Mouse (Mus musculus) adrenal gland, adult (tissue): ENCODE measurements around the gene Tcte1.

Experiments
- DNase-seq, 2 experiments: peaks; one replicate each; pipeline ENCODE4 v3.0.0; 2022 to 2023; ENCODE audit warnings: low spot score in 1 of 2; ENCODE audit not compliant: inconsistent age in 2 of 2

Tcte1 gene

DNA sequence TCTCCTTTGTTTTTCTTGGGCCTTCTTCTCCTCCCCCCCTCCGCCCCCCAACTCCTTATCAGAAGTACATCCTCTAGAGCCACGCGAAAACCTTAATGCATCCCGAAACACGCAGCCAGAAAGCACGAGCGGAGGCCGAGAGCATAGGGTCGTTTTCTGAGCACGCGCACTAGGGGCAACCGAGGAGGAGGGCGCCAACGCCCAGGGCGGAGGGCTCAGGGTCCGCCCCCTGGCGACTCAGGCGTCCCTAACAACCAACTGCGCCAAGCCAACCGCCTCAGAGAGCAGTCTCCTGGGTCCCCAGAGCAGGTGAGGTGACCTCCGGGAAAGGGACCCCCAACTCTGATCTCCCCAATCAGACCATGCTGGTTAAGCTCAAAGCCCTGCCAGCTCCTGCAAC lies at the start of gene Tcte1:
TSS of gene Tcte1 (plus strand) at position 172 of the 400 bp plus-strand sequence.
- DNase-seq = no peak

- no peak for DNase-seq
Measured at GRCm38 (mm10) chr17:45473667-45474066, 49.6 kb upstream of the Tcte1 start.

- DNase-seq = no peak
Measured at GRCm38 (mm10) chr17:45474146-45474545, 49.1 kb upstream of the Tcte1 start.

- peak; percentile 61 to 81 for DNase-seq
Measured at GRCm38 (mm10) chr17:45474669-45475465, 48.4 kb upstream of the Tcte1 start, which contains the start of gene Spats1. Gene Spats1 (minus strand): TSS chr17:45475415.

GRCm38 (mm10) chr17:45478234-45478825 lies 44.9 kb upstream of the Tcte1 start:
- DNase-seq = peak; percentile 75 to 93

DNA sequence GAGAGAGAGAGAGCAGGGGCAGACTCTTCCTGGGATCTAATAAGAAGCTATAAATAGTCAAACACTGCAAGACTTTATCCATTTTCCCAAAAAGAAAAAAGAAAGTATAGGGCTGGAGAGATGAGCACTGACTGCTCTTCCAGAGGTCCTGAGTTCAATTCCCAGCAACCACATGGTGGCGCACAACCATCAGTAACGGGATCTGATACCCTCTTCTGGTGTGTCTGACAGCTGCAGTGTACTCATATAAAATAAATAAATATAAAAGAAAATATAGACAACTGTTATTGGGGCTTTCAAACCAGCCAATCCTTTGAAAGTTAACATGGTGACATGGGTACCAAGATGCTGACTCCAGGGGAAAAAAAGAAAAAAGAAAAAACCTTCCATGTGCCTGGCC lies 42.8 kb upstream of the Tcte1 start:
- peak; percentile 25 to 56 for DNase-seq

GRCm38 (mm10) chr17:45485581-45485980 lies 37.7 kb upstream of the Tcte1 start:
- DNase-seq = no peak

DNA sequence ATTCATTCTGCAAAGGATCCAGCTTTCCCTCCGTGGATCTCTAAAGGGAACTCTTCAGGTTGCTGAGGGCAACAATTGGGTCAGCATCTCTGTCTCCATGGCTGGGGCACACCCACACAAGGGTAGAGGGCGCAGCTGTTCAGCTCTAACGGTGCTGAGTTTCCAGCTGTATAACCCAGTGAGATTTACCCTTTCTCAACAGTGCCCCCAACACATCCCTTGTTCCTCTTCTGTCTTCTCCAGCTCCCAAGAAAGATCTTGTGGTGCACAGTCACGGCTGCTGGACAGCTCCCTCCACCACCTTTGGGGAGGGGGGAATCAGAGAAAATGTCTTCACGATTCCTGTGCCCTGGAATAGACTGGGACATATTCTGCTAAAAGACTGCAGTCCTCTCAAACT lies 36.0 kb upstream of the Tcte1 start:
- DNase-seq = no peak

- no peak for DNase-seq
Measured at GRCm38 (mm10) chr17:45488321-45489254, 34.6 kb upstream of the Tcte1 start.

GRCm38 (mm10) chr17:45489736-45490135 lies 33.5 kb upstream of the Tcte1 start:
- peak; percentile 55 to 59 for DNase-seq

DNA sequence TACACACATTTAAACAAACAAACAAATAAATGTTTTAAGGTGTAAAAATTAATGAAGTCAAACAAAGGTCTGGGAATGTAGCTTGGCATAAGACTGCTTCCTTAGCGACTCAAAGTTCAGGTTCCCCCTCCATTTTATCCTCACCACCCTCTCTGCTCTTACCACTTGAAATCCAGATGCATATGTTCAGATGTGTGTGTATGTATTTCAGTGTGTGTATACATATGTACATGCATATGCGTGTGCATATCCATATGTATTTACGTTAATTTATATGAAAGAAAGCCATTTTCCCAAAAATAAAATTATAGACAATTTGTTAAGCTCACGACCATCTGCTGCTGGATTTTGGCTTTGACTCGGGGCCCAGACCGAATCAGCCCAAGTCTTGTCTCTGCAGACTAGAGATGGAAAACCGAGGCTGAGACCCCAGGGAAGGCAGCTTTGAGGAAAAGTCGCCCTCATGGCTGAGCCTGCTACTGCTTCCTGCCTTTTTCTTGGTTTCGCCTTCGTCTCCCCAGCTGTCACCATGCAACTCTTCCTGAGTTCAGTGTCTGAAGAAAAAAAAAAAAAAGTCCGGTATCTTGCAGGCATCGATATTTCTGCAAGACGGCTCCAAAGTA lies 32.6 kb upstream of the Tcte1 start:
- DNase-seq = no peak

- DNase-seq = no peak
Measured at GRCm38 (mm10) chr17:45495398-45495797, 27.8 kb upstream of the Tcte1 start.

DNA sequence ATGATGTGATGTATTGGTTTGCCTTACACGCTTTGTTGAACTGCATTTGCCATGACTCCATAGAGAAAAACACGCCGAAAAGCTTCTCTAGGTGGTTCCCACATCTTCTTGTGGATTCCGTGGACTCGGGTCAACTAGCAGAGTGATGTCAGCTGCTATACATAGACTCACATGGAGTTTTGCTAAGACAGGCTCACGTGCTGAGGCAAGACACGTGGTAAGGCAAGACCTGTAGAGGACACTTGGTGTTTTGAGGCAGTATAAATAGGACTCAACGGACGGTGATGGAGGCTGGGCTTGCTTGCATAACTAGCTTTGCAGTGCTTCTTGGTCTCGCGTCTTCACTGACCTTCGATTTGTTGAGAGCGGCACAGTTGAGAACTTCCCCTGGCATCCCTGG lies 24.8 kb upstream of the Tcte1 start:
- DNase-seq = no peak

DNA sequence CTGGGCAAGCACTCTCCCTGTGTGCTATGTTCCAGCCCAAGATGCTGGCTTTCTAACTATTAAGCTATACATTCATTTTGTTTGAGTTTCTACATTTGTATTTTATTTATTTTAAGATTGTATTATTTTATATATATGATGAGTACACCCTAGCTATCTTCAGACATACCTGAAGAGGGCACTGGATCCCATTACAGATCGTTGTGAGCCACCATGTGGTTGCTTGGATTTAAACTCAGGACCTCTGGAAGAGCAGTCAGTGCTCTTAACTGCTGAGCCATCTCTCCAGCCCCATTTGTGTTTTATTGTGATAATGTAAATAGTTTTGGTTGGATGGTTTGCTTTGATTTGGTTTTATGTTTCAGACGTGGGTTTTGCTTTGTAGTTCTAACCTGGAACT lies 23.7 kb upstream of the Tcte1 start:
- no peak for DNase-seq

DNA sequence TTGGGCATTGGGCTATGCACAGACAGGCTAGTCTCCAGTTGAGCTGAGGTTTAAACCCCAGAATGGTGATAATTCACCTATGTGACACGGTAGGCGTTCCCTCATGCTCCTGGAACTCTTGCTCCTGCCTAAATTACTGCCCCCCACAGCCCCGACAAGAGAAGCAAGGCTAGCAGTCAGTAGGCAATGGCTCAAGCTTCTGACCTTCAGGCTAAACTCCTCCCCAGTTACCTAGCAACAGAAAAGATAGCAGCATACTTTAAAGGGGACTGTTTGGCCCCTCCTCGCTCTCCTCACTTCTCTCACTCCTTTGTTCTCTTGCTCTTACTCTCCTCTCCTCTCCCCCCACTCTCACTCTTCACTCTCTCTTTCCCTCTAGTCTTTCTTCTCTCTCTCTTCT lies 22.3 kb upstream of the Tcte1 start:
- peak in 1 of 2 experiments; percentile 58 for DNase-seq

- DNase-seq = no peak
Measured at GRCm38 (mm10) chr17:45502324-45502723, 20.9 kb upstream of the Tcte1 start.

DNA sequence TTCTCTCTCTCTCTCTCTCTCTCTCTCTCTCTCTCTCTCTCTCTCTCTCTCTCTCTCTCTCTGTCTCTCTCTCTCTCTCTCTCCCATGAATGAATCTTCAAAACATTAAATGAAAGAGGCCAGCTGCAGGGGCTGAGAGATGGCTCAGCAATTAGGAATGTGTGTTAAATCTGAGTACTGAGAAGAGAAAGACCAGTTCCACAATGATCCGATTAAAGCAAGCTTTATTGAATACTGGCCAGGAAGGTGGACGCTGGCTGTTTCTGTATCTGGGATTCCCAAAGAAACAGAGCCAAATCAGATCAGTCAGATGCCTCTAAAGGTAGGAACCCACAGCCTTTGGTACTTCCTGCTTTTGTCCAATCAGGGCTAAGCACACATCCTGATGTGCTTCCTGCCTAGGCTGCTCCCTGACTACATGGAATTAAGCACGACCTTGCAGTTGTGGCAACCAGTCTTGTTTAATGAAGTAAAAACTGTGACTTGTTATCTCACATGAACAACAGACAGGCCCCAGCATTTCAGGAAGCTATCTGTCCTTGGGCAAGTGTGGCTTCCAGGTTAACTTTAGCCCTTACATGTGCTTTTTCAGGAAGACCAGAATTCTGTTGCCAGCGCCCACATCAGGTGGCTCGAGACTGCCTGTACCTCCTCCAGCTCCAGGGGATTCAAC lies 19.8 kb upstream of the Tcte1 start:
- no peak for DNase-seq

DNA sequence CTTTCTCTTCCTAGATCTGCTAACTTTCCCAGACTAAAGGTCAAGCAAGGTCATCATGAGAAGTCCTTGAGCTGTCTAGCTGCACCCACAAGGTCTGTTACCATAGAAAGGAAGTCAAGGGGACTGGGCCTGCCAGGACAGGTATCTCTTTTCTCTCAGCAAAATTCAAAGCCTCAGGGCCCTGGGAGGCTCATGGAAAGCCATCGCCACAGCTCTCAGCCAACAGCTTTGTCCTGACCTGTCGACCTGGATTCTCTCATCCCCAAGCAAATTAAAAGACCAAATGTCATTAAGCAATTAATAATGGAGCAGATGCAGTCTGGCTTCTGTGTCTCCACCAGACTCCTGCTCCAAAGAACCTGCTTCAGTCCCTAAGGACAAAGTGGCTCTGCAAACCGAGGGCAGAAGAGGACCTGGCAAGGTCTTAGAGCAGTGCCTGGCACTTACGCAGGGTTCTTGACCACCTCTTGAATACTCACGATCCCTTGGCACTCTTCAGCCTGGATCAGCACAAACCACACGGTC lies 17.2 kb upstream of the Tcte1 start:
- peak; percentile 34 to 60 for DNase-seq

GRCm38 (mm10) chr17:45506700-45507189 lies 16.5 kb upstream of the Tcte1 start, which contains the start of gene Aars2:
Gene Aars2 (plus strand): TSS chr17:45506841.
- DNase-seq = peak; percentile 93 to 98

GRCm38 (mm10) chr17:45510871-45511270 lies 12.4 kb upstream of the Tcte1 start:
- DNase-seq = no peak
